Mouse (Mus musculus) kidney, postnatal 0 days (tissue): ENCODE data around the gene Ubald1. TPM values are rescaled to one million over a fixed set of nuclear protein-coding genes. Genes with fewer than 3 reads are reported as not detected.

Source experiments
- ATAC-seq: fragments of 200-750 bp; cut with Nextera tagmentation; replicated peaks from 2 replicates; pipeline ENCODE4 v1.8.0; 2017; ENCODE audit warnings: low read depth, moderate number of reproducible peaks, moderate TSS enrichment, moderate library complexity; ENCODE audit not compliant: low FRiP score
- DNase-seq: peaks from one replicate; pipeline ENCODE4 v3.0.0-alpha.2; 2016; ENCODE audit warnings: low spot score
- H3K27ac ChIP-seq: fragments of 300-500 bp; sonication (generic); 2 replicates; pipeline ENCODE4 v1.5.1; 2014; ENCODE audit warnings: mild to moderate bottlenecking
- H3K27me3 ChIP-seq: fragments of 300-500 bp; sonication (generic); 2 replicates; pipeline ENCODE4 v1.6.1; 2014; ENCODE audit warnings: low read length, mixed read lengths; ENCODE audit not compliant: insufficient read depth
- H3K36me3 ChIP-seq: fragments of 300-500 bp; sonication (generic); 2 replicates; pipeline ENCODE4 v1.6.1; 2014; ENCODE audit warnings: low read length, mixed read lengths; ENCODE audit not compliant: insufficient read depth
- H3K4me1 ChIP-seq: fragments of 300-500 bp; sonication (generic); replicated peaks from 2 replicates; pipeline ENCODE4 v1.6.1; 2014; ENCODE audit warnings: antibody characterized with exemption, low read length, mixed read lengths; ENCODE audit not compliant: insufficient read depth
- H3K4me2 ChIP-seq: fragments of 300-500 bp; sonication (generic); 2 replicates; pipeline ENCODE4 v1.6.1; 2014; ENCODE audit warnings: mild to moderate bottlenecking, low read length, moderate library complexity, mixed read lengths
- H3K4me3 ChIP-seq: fragments of 300-500 bp; sonication (generic); replicated peaks from 2 replicates; pipeline ENCODE4 v1.5.1; 2014; ENCODE audit warnings: low read depth, low read length
- H3K9ac ChIP-seq: fragments of 300-500 bp; sonication (generic); 2 replicates; pipeline ENCODE4 v1.6.1; 2014; ENCODE audit warnings: low read depth, low read length
- H3K9me3 ChIP-seq: fragments of 300-500 bp; sonication (generic); replicated peaks from 2 replicates; pipeline ENCODE4 v1.6.1; 2016; ENCODE audit warnings: low read length, inconsistent platforms, mixed read lengths
- CTCF ChIP-seq: IDR thresholded peaks from 2 replicates; pipeline ENCODE4 v1.5.1; 2016; ENCODE audit warnings: antibody characterized with exemption, low read depth, mild to moderate bottlenecking, moderate library complexity
- WGBS: fragments of 180-500 bp; shearing (Covaris S2); extraction: QIAGEN DNeasy Blood & Tissue Kit; methylation state at CpG from one replicate; pipeline ENCODE4 v1.1.7; 2014; 5-methylcytosine and 5-hydroxymethylcytosine counted together
- polyA plus RNA-seq: library from polyadenylated mRNA; unstranded; fragments of >200 nt; fragmentation: Nextera tagmentation; extraction: Ambion mirVana; gene quantifications from 2 replicates; pipeline ENCODE4 v1.2.1, GENCODE M21; 2015

Gene Ubald1
- polyA plus RNA-seq, 1 experiment from 2014 or later: 41.5 TPM

GRCm38 (mm10) chr16:4885760-4886689, 5.9 kb upstream of the Ubald1 start, which contains the start of gene Mgrn1:
Gene Mgrn1 (plus strand): TSS chr16:4886249.
- Histone ChIP-seq H3K27me3 (no peaks in the 10 kb centered on the region), H3K36me3 (no peaks in the 10 kb centered on the region)
- WGBS: under 1% methylated on average over 55 of the region's 74 CpGs

GRCm38 (mm10) chr16:4884930-4885329, 4.8 kb upstream of the Ubald1 start:
- DNase-seq: no peak
- no peaks in the 10 kb centered on the region for H3K9me3 ChIP-seq
- H3K27ac ChIP-seq: no peak overlapping the region
- WGBS: 92% methylated on average over 10 of the region's 10 CpGs
- no peak for TF ChIP-seq CTCF
- H3K4me1 ChIP-seq: peaks cover 20% of the 10 kb centered on the region
- H3K36me3 ChIP-seq: no peaks in the 10 kb centered on the region
- H3K4me3 ChIP-seq: no peak overlapping the region
- H3K4me2 ChIP-seq: no peak overlapping the region
- H3K27me3 ChIP-seq: no peaks in the 10 kb centered on the region
- no peak overlapping the region for H3K9ac ChIP-seq
- ATAC-seq: no peak

More at GRCm38 (mm10) chr16:4885760-4886689, 5.9 kb upstream of the Ubald1 start, which contains the start of gene Mgrn1:
- peak within 1 kb of the TSS; percentile 91 for H3K9ac ChIP-seq
- H3K4me3 ChIP-seq: peak within 1 kb of the TSS; percentile 90
- no peaks in the 10 kb centered on the region for H3K9me3 ChIP-seq
- peaks cover 20% of the 10 kb centered on the region for H3K4me1 ChIP-seq
- H3K27ac ChIP-seq: peak within 1 kb of the TSS; percentile 95
- H3K4me2 ChIP-seq: peak within 1 kb of the TSS; percentile 79
- DNase-seq (peak; percentile 96), ATAC-seq (peak; percentile 85)
- no peak for TF ChIP-seq CTCF

DNA sequence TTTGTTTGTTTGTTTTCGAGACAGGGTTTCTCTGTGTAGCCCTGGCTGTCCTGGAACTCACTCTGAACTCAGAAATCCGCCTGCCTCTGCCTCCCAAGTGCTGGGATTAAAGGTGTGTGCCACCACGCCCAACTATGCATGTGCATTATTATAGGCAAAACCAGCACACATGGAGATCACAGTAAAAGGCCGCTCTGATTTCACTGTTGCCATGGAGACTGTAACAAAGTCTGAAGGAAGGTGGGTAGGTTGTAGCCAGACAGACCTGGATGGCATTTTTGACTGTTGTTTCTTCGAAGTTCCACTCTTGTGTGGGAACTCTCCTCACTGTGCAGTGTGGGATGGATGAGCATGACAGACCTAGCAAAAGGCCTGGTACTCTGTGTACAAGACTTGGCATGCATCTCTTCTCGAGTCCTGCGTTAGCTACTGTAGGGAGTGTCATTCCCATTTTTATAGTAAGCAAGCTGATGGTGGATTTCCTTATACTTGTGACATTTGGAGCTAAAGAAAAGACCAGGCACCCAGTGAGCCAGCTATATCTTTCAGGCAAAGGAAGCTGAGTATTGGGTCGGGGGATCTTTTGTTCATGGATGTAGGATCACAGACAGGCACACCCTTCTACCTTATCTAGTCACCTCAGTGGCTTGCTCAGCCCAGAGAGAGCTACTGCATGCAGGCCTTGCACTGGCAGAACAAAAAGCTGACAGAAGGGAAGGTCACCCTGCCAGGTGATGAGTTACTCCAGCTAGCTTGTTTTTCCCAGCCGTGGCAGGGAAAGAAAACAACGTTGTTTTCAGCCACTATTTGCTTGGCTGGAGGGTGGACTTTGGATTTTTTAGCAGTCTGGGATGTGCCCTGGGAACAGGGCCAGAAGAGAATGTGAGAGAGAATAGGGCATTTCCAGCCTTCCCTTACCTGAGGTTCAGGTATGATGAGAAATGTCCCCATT, 1.6 kb upstream of the Ubald1 start:
- DNase-seq: no peak
- Histone ChIP-seq H3K9ac (peak overlapping the region; percentile 78; the same call in 1 of the 2 replicates), H3K27ac (peak overlapping the region; percentile 100), H3K36me3 (no peaks in the 10 kb centered on the region), H3K27me3 (no peaks in the 10 kb centered on the region), H3K4me3 (peak overlapping the region; percentile 89), H3K4me1 (peaks cover 19% of the 10 kb centered on the region), H3K4me2 (peak overlapping the region; percentile 89), H3K9me3 (no peaks in the 10 kb centered on the region)
- 67% methylated on average over 10 of the region's 10 CpGs for WGBS
- no peak for TF ChIP-seq CTCF
- no peak for ATAC-seq

GRCm38 (mm10) chr16:4879708-4880124, 399 bp downstream of the Ubald1 start:
- Histone ChIP-seq H3K9me3 (no peaks in the 10 kb centered on the region), H3K4me3 (peak overlapping the region; percentile 89), H3K9ac (peak overlapping the region; percentile 94), H3K4me1 (peaks cover 23% of the 10 kb centered on the region), H3K4me2 (peak overlapping the region; percentile 89), H3K27ac (peak overlapping the region; percentile 100), H3K36me3 (peaks cover 13% of the 10 kb centered on the region; the same call in 1 of the 2 replicates), H3K27me3 (no peaks in the 10 kb centered on the region)
- DNase-seq: peak; percentile 93
- under 1% methylated on average over 40 of the region's 40 CpGs for WGBS
- peak; percentile 62 for ATAC-seq
- peak; percentile 30; the same call in 1 of the 2 replicates for TF ChIP-seq CTCF

DNA sequence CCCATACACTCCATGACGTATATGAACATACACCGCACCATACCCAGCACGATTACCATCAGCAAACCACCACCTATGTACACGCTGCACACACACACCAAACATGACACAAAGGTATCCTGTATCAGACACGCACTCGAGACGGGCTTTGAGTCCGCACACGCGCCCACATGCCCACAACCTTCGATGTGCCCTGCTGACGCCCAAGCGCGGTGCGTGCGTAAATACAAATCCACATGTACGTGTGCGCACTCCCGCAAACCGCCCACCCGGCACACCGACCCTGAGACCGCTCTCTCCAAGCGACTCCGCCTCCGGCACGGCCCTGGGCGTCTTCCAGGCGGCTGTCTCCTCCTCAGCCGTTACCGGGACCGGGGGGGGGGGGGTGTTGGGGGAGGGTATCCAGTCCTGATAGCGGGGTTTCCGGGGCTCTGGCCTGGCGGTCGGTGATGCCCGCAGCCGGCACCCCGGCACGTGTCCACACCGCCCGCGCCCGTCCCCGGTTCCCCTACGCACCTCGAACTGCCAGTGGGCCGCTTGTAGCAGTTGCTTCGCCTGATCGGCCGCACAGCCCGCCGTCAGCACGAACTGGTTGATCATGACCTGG, 911 bp downstream of the Ubald1 start:
- Histone ChIP-seq H3K36me3 (peaks cover 18% of the 10 kb centered on the region; the same call in 1 of the 2 replicates), H3K27me3 (no peaks in the 10 kb centered on the region), H3K4me3 (peak overlapping the region; percentile 89), H3K27ac (peak overlapping the region; percentile 100), H3K9ac (peak overlapping the region; percentile 94), H3K4me1 (peaks cover 23% of the 10 kb centered on the region), H3K9me3 (no peaks in the 10 kb centered on the region), H3K4me2 (peak overlapping the region; percentile 89)
- no peak for TF ChIP-seq CTCF
- ATAC-seq (peak; percentile 14), DNase-seq (no peak)
- 0% methylated on average over 53 of the region's 54 CpGs for WGBS
